Comparison of ENCODE assay signal across 8 mouse cellular contexts in genomic region chr7:63752081-63752480, GRCm38 (mm10).
DNase-seq lines count a peak whose midpoint lies in the region; ATAC-seq lines count a peak whose summit lies in the region.

No protein-coding gene starts in this region.

- peaks cover 43% of the 10 kb centered on the region for H3K27me3 ChIP-seq in kidney, embryonic 16.5 days (ENCODE audit: insufficient read depth, low read length)

- H3K4me2 ChIP-seq in kidney, embryonic 16.5 days (replicated peaks; ENCODE audit: low read depth, low read length) = no peak overlapping the region

- peaks cover 11% of the 10 kb centered on the region for H3K4me1 ChIP-seq in kidney, embryonic 16.5 days (ENCODE audit: insufficient read depth, low read length)

- H3K27ac ChIP-seq in kidney, embryonic 16.5 days (ENCODE audit: low read length) = no peak overlapping the region

- no peak overlapping the region for H3K9ac ChIP-seq in kidney, embryonic 16.5 days (replicated peaks; ENCODE audit: low read length)

- H3K36me3 ChIP-seq in kidney, embryonic 16.5 days (ENCODE audit: insufficient read depth, low read length) = no peaks in the 10 kb centered on the region

- 51% methylated on average over 4 of the region's 4 CpGs for whole genome bisulfite sequencing in kidney, embryonic 16.5 days

- no peaks in the 10 kb centered on the region for H3K9me3 ChIP-seq in kidney, embryonic 16.5 days (ENCODE audit: low read length)

- peak; percentile 45 for DNase-seq in gastrocnemius, adult 18-20 months (ENCODE audit: low spot score)
- no peak for DNase-seq in gastrocnemius, postnatal 25 days
- DNase-seq in ovary, postnatal 36 days (ENCODE audit: low spot score) = peak; percentile 19
- DNase-seq in ovary, postnatal 10 days (ENCODE audit: low spot score) = no peak
- DNase-seq in c-Kit-positive CD71-negative TER-119-negative erythroid progenitor cells, embryonic 14.5 days (ENCODE audit: low read depth) = peak; percentile 40
- peak; percentile 42 to 51 for DNase-seq in natural killer cell, adult 2 months (ENCODE audit: low spot score in 2 of 2)
- no peak for DNase-seq in right cerebral cortex, postnatal 14 days

- no peak overlapping the region for H3K4me3 ChIP-seq in kidney, embryonic 16.5 days (ENCODE audit: low read length)

- peak; percentile 17; the same call in 1 of the 2 replicates for ATAC-seq in kidney, embryonic 16.5 days (ENCODE audit: low FRiP score, low TSS enrichment)

Comparison
In these comparisons a context has a peak if more than half of its experiments do, and no peak if none do; other contexts are left out.
1. DNase-seq: peak in gastrocnemius, adult 18-20 months (single experiment), ovary, postnatal 36 days (single experiment), c-Kit-positive CD71-negative TER-119-negative erythroid progenitor cells, embryonic 14.5 days (single experiment) and natural killer cell, adult 2 months (2 of 2); none in gastrocnemius, postnatal 25 days (single experiment), ovary, postnatal 10 days (single experiment) and right cerebral cortex, postnatal 14 days (single experiment).